Comparison of ENCODE assay signal across 8 mouse cellular contexts in genomic region chr2:109916782-109917495, GRCm38 (mm10). TPM values are rescaled to one million over a fixed set of nuclear protein-coding genes. Genes with fewer than 3 reads are reported as not detected.
DNase-seq lines count a peak whose midpoint lies in the region; ATAC-seq and TF ChIP-seq lines count a peak whose summit lies in the region.

No protein-coding gene starts in this region.

- no peak for TF ChIP-seq CTCF in brain, embryonic 14.5 days (IDR thresholded peaks at IDR 0.05; ENCODE audit: borderline replicate concordance, extremely low read depth, insufficient read depth, insufficient read length)

- intact Hi-C loops in heart, postnatal 36 days (cut with DNase I): loop anchor here (2.0 to 5.0 kb wide), 4 partner anchors 26 to 145 kb away; partner anchors contain the start of gene Lin7c

- H3K4me1 ChIP-seq in heart, embryonic 16.5 days (ENCODE audit: control insufficient read depth, insufficient read depth, low read length): peaks cover 29% of the 10 kb centered on the region
- H3K4me1 ChIP-seq in hindbrain, embryonic 11.5 days (replicated peaks; ENCODE audit: control insufficient read depth, insufficient read depth, low read length): no peaks in the 10 kb centered on the region
- peaks cover 28% of the 10 kb centered on the region for H3K4me1 ChIP-seq in midbrain, embryonic 12.5 days

- DNase-seq in heart, postnatal 36 days: no peak
- DNase-seq in brain, embryonic 14.5 days (ENCODE audit: low read depth): peak; percentile 27
- DNase-seq in hindbrain, embryonic 11.5 days (ENCODE audit: low spot score): peak; percentile 39
- DNase-seq in layer of hippocampus, adult 18-20 months (ENCODE audit: low spot score in 2 of 2): no peak
- DNase-seq in ovary, postnatal 36 days (ENCODE audit: low spot score): no peak
- DNase-seq in urinary bladder, postnatal 4 days (ENCODE audit: low spot score in 2 of 2): no peak

- peak overlapping the region; percentile 91 for H3K4me3 ChIP-seq in heart, embryonic 16.5 days (ENCODE audit: low read length)
- H3K4me3 ChIP-seq in hindbrain, embryonic 11.5 days (ENCODE audit: low read depth, low read length): peak overlapping the region; percentile 92
- H3K4me3 ChIP-seq in midbrain, embryonic 12.5 days: peak overlapping the region; percentile 91

- peak overlapping the region; percentile 80 for H3K4me2 ChIP-seq in heart, embryonic 16.5 days (ENCODE audit: low read depth, low read length)
- peak overlapping the region; percentile 32 for H3K4me2 ChIP-seq in hindbrain, embryonic 11.5 days (replicated peaks; ENCODE audit: low read depth, low read length)
- H3K4me2 ChIP-seq in midbrain, embryonic 12.5 days (replicated peaks): peak overlapping the region; percentile 85

- ATAC-seq in heart, embryonic 16.5 days (replicated peaks; ENCODE audit: extremely low read depth, insufficient read depth, low FRiP score): no peak
- peak; percentile 33 for ATAC-seq in hindbrain, embryonic 11.5 days (ENCODE audit: low FRiP score)
- peak; percentile 14; the same call in 1 of the 2 replicates for ATAC-seq in midbrain, embryonic 12.5 days (ENCODE audit: low FRiP score, low read depth)

- WGBS in heart, embryonic 16.5 days: 6% methylated on average over 11 of the region's 11 CpGs
- WGBS in hindbrain, embryonic 11.5 days: 2% methylated on average over 11 of the region's 11 CpGs
- 1% methylated on average over 11 of the region's 11 CpGs for WGBS in midbrain, embryonic 12.5 days

- TF ChIP-seq POLR2A in brain, embryonic 14.5 days (IDR thresholded peaks at IDR 0.05; ENCODE audit: borderline replicate concordance, extremely low read depth, insufficient read depth, insufficient read length, poor library complexity, severe bottlenecking): no peak

- peak overlapping the region; percentile 84 for H3K27ac ChIP-seq in heart, embryonic 16.5 days (ENCODE audit: low read length)
- H3K27ac ChIP-seq in hindbrain, embryonic 11.5 days (ENCODE audit: low read depth, low read length): peak overlapping the region; percentile 98
- H3K27ac ChIP-seq in midbrain, embryonic 12.5 days (replicated peaks): 0 out of 2 replicates have a peak overlapping the region, but pooled peaks have one; percentile 35

- no peaks in the 10 kb centered on the region for H3K36me3 ChIP-seq in heart, embryonic 16.5 days (ENCODE audit: control insufficient read depth, insufficient read depth)
- no peaks in the 10 kb centered on the region for H3K36me3 ChIP-seq in hindbrain, embryonic 11.5 days (ENCODE audit: control insufficient read depth, insufficient read depth, low read length)
- no peaks in the 10 kb centered on the region for H3K36me3 ChIP-seq in midbrain, embryonic 12.5 days

- H3K9ac ChIP-seq in heart, embryonic 16.5 days (ENCODE audit: low read length): peak overlapping the region; percentile 57; the same call in 1 of the 2 replicates
- no peak overlapping the region for H3K9ac ChIP-seq in hindbrain, embryonic 11.5 days (ENCODE audit: low read depth, low read length)
- no peak overlapping the region for H3K9ac ChIP-seq in midbrain, embryonic 12.5 days (replicated peaks)

- no peaks in the 10 kb centered on the region for H3K9me3 ChIP-seq in heart, embryonic 16.5 days (replicated peaks; ENCODE audit: control insufficient read depth, low read length)
- no peaks in the 10 kb centered on the region for H3K9me3 ChIP-seq in hindbrain, embryonic 11.5 days (ENCODE audit: control insufficient read depth, low read length)
- H3K9me3 ChIP-seq in midbrain, embryonic 12.5 days: no peaks in the 10 kb centered on the region

- H3K27me3 ChIP-seq in heart, embryonic 16.5 days (ENCODE audit: control insufficient read depth, insufficient read depth, low read length): no peaks in the 10 kb centered on the region
- no peaks in the 10 kb centered on the region for H3K27me3 ChIP-seq in hindbrain, embryonic 11.5 days (ENCODE audit: control insufficient read depth, insufficient read depth, low read length)
- no peaks in the 10 kb centered on the region for H3K27me3 ChIP-seq in midbrain, embryonic 12.5 days

RNA-seq across cellular contexts. Expression of gene Lgr4, which starts 0.5 kb away (rescaled TPM):
- 11.3 and 11.8 TPM in 2 replicates for polyA plus RNA-seq in heart, embryonic 16.5 days (2015; fragmentation: Nextera tagmentation; extraction: Ambion mirVana)
- 10 to 100 TPM; 26.3 TPM for total RNA-seq in heart, postnatal 36 days (2021)
- polyA plus RNA-seq in brain, embryonic 14.5 days (2012; rRNA removed): 9.2 and 15.1 TPM in 2 replicates
- polyA plus RNA-seq in hindbrain, embryonic 11.5 days (2014; fragmentation: Nextera tagmentation; extraction: Ambion mirVana): 18.3 and 20.7 TPM in 2 replicates
- polyA plus RNA-seq in midbrain, embryonic 12.5 days (2016; fragmentation: Nextera tagmentation; extraction: Ambion mirVana): 15.0 and 16.8 TPM in 2 replicates
- total RNA-seq in layer of hippocampus, adult 18-20 months (2021): 10 to 100 TPM; 27.9 to 31.8 TPM

RNA-seq across cellular contexts. Expression of gene Lin7c, which starts 26.3 kb away (rescaled TPM):
- 37.8 and 41.9 TPM in 2 replicates for polyA plus RNA-seq in heart, embryonic 16.5 days (2015; fragmentation: Nextera tagmentation; extraction: Ambion mirVana)
- 10 to 100 TPM; 38.8 to 46.3 TPM for total RNA-seq in heart, postnatal 36 days (2021)
- polyA plus RNA-seq in brain, embryonic 14.5 days (2012; rRNA removed): 51.6 and 82.4 TPM in 2 replicates
- 140 and 161 TPM in 2 replicates for polyA plus RNA-seq in hindbrain, embryonic 11.5 days (2014; fragmentation: Nextera tagmentation; extraction: Ambion mirVana)
- polyA plus RNA-seq in midbrain, embryonic 12.5 days (2016; fragmentation: Nextera tagmentation; extraction: Ambion mirVana): 159 and 172 TPM in 2 replicates
- 100 to 1,000 TPM; 115 to 121 TPM for total RNA-seq in layer of hippocampus, adult 18-20 months (2021)

Comparison
In these comparisons a context has a peak if more than half of its experiments do, and no peak if none do; other contexts are left out.
1. H3K27ac ChIP-seq: peak in every context shown above with its lines; median percentile 98 in hindbrain, embryonic 11.5 days; 84 in heart, embryonic 16.5 days; 35 in midbrain, embryonic 12.5 days.
2. H3K4me2 ChIP-seq: peak in every context shown above with its lines; median percentile 85 in midbrain, embryonic 12.5 days; 80 in heart, embryonic 16.5 days; 32 in hindbrain, embryonic 11.5 days.
3. DNase-seq: peak in brain, embryonic 14.5 days (single experiment) and hindbrain, embryonic 11.5 days (single experiment); none in heart, postnatal 36 days (0 of 2), layer of hippocampus, adult 18-20 months (0 of 2), ovary, postnatal 36 days (single experiment) and urinary bladder, postnatal 4 days (0 of 2).
4. Peak in every context shown above with its lines, with median percentiles within 50 percentile points of each other: H3K4me3 ChIP-seq.